Mouse (Mus musculus): ENCODE measurements around the gene Zbed6.
A peak's percentile ranks its signal among the peaks of the same experiment; 100 is the strongest.
"Not testable (repeated sequence)": the region's sequence is repeated elsewhere in the genome, so short reads cannot be mapped to it uniquely, and the experiment has no call there.

Zbed6 gene

GRCm38 (mm10) chr1:133660466-133661202 is at the start of gene Zbed6:
Gene Zbed6 (minus strand): TSS chr1:133660885.
- peak; percentile 91 for DNase-seq (ENCODE audit: low read depth, low spot score)

- no peak for DNase-seq (ENCODE audit: low read depth, low spot score)
These were observed 48.6 kb upstream of the Zbed6 start for GRCm38 (mm10) chr1:133709292-133709691.

- peak; percentile 61 for DNase-seq (ENCODE audit: low read depth, low spot score)
These were observed 41.1 kb upstream of the Zbed6 start for GRCm38 (mm10) chr1:133701824-133702223.

GRCm38 (mm10) chr1:133697935-133698620 is 37.4 kb upstream of the Zbed6 start:
- DNase-seq (ENCODE audit: low read depth, low spot score): no peak

- DNase-seq (ENCODE audit: low read depth, low spot score): peak; percentile 88
These were observed 35.2 kb upstream of the Zbed6 start for GRCm38 (mm10) chr1:133695901-133696300.

GRCm38 (mm10) chr1:133694876-133695275 is 34.2 kb upstream of the Zbed6 start:
- no peak for DNase-seq (ENCODE audit: low read depth, low spot score)

GRCm38 (mm10) chr1:133694301-133694700 is 33.6 kb upstream of the Zbed6 start:
- peak; percentile 99 for DNase-seq (ENCODE audit: low read depth, low spot score)

- peak; percentile 57 for DNase-seq (ENCODE audit: low read depth, low spot score)
These were observed 32.9 kb upstream of the Zbed6 start for GRCm38 (mm10) chr1:133693536-133694114.

- DNase-seq (ENCODE audit: low read depth, low spot score): peak; percentile 37
These were observed 31.5 kb upstream of the Zbed6 start for GRCm38 (mm10) chr1:133692195-133692594.

- DNase-seq (ENCODE audit: low read depth, low spot score): no peak
These were observed 30.4 kb upstream of the Zbed6 start for GRCm38 (mm10) chr1:133691046-133691445.

GRCm38 (mm10) chr1:133689897-133690296 is 29.2 kb upstream of the Zbed6 start, which contains the start of gene Lax1:
Gene Lax1 (minus strand): TSS chr1:133690108.
- DNase-seq (ENCODE audit: low read depth, low spot score): no peak

- DNase-seq (ENCODE audit: low read depth, low spot score): no peak
These were observed 27.6 kb upstream of the Zbed6 start for GRCm38 (mm10) chr1:133688301-133688700.

GRCm38 (mm10) chr1:133685749-133686519 is 25.2 kb upstream of the Zbed6 start:
- DNase-seq (ENCODE audit: low read depth, low spot score): no peak

GRCm38 (mm10) chr1:133671801-133672200 is 11.1 kb upstream of the Zbed6 start:
- peak; percentile 77 for DNase-seq (ENCODE audit: low read depth, low spot score)

GRCm38 (mm10) chr1:133671266-133671665 is 10.6 kb upstream of the Zbed6 start:
- DNase-seq (ENCODE audit: low read depth, low spot score): peak; percentile 56

GRCm38 (mm10) chr1:133670776-133671175 is 10.1 kb upstream of the Zbed6 start:
- peak; percentile 48 for DNase-seq (ENCODE audit: low read depth, low spot score)

- DNase-seq (ENCODE audit: low read depth, low spot score): peak; percentile 92
These were observed 9.5 kb upstream of the Zbed6 start for GRCm38 (mm10) chr1:133670190-133670589.

GRCm38 (mm10) chr1:133668618-133669017 is 7.9 kb upstream of the Zbed6 start:
- DNase-seq (ENCODE audit: low read depth, low spot score): peak; percentile 66

GRCm38 (mm10) chr1:133667721-133668120 is 7.0 kb upstream of the Zbed6 start:
- peak; percentile 97 for DNase-seq (ENCODE audit: low read depth, low spot score)

- DNase-seq (ENCODE audit: low read depth, low spot score): not testable (repeated sequence)
These were observed 5.0 kb upstream of the Zbed6 start for GRCm38 (mm10) chr1:133665713-133666112.

- peak; percentile 91 for DNase-seq (ENCODE audit: low read depth, low spot score)
These were observed 3.7 kb upstream of the Zbed6 start for GRCm38 (mm10) chr1:133664203-133664970.
